Mouse (Mus musculus): Measurements from ENCODE around the gene Fbxo46. TPM values are rescaled to one million over a fixed set of nuclear protein-coding genes. Genes with fewer than 3 reads are reported as not detected.
"Not testable (repeated sequence)": the region's sequence is repeated elsewhere in the genome, so short reads cannot be mapped to it uniquely, and the experiment has no call there.

Gene Fbxo46
- total RNA-seq (2014; rRNA removed) (2.4 and 3.2 TPM in 2 replicates), polyA plus RNA-seq (2012; rRNA removed) (4.3 and 5.0 TPM in 2 replicates)

DNA sequence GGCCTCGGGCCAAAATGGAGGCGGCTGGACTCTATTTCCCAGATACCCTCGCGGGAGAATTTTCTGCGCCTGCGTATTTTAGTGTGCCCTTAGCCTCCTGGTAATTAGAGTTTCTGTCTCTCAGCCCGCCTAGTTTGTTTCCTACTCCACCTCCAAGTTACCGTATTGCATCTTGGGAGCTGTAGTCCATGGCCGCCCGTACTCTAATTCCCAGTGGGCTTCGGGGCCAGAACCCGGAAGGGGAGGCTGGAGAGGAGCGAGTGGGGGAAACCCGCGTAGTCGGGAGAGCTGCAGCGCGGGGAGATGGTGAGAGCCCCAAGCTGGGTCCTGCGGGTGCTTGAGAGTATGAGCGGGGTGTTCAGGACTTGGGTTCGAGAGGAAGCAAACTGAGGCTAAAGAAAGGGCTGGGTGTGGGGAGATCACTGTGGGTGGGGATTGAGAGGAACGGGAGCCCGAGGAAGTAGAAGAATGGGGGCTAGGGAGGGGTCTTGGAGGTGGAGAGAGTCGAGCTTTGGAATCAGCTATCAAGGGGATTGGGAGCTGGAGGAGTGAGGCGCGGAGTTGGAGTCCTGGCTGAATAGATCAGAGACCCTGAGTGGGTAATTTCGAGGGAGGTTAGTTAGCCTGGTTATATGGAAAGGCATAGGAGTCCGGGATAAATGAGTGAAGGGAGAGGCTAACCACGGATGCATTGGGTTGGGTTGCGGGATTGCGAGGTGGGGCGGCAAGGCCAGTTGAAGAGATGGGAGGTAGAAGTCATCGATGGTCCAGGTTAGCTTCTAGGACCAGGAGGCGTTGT, at the start of gene Fbxo46:
TSS of gene Fbxo46 (plus strand) at position 229 of the 799 bp plus-strand sequence.
- Histone ChIP-seq H3K79me2 (ENCODE audit: control insufficient read depth, insufficient read depth, low read length) (peaks cover 11% of the 10 kb centered on the region; the same call in 1 of the 2 replicates), H3K9ac (ENCODE audit: low read depth, low read length) (peak within 1 kb of the TSS; percentile 70), H3K4me3 (ENCODE audit: insufficient read depth, low read depth, low read length) (peak within 1 kb of the TSS; percentile 73), H3K4me1 (ENCODE audit: control insufficient read depth, insufficient read depth, low read length) (peaks cover 12% of the 10 kb centered on the region), H3K27ac (replicated peaks; ENCODE audit: insufficient read depth, low read depth, low read length) (peak within 1 kb of the TSS; percentile 41), H3K36me3 (ENCODE audit: control insufficient read depth, insufficient read depth, low read length) (no peaks in the 10 kb centered on the region), H3K27me3 (ENCODE audit: control insufficient read depth, insufficient read depth, low read length) (no peaks in the 10 kb centered on the region)
- TF ChIP-seq CTCF (IDR thresholded peaks at IDR 0.05; ENCODE audit: low read depth, low read length), result no peak
- TF ChIP-seq POLR2A (IDR thresholded peaks at IDR 0.05; ENCODE audit: extremely low read depth, insufficient read depth, low read length), result peak; percentile 77
- peak; percentile 95 for DNase-seq (ENCODE audit: extremely low read depth, low read depth, low spot score)
- WGBS, result 1% methylated on average over 34 of the region's 34 CpGs

DNA sequence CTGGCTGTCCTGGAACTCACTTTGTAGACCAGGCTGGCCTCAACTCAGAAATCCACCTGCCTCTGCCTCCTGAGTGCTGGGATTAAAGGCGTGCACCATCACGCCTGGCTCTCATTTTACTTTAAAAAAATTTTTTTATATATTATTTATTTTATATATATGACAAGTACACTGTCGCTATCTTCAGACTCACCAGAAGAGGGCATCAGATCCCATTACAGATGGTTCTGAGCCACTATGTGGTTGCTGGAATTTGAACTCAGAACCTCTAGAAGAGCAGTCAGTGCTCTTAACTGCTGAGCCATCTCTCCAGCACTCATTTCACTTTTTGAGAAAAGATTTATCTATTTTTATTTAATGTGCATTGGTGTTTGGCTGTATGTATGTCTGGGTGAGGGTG, 48.6 kb upstream of the Fbxo46 start:
- WGBS, result 54% methylated on average over 3 of the region's 3 CpGs
- not testable (repeated sequence) for H3K27ac ChIP-seq (replicated peaks; ENCODE audit: insufficient read depth, low read depth, low read length); H3K4me3 ChIP-seq (ENCODE audit: insufficient read depth, low read depth, low read length); H3K79me2 ChIP-seq (ENCODE audit: control insufficient read depth, insufficient read depth, low read length); H3K27me3 ChIP-seq (ENCODE audit: control insufficient read depth, insufficient read depth, low read length); DNase-seq (ENCODE audit: extremely low read depth, low read depth, low spot score); H3K36me3 ChIP-seq (ENCODE audit: control insufficient read depth, insufficient read depth, low read length); H3K9ac ChIP-seq (ENCODE audit: low read depth, low read length); H3K4me1 ChIP-seq (ENCODE audit: control insufficient read depth, insufficient read depth, low read length)

DNA sequence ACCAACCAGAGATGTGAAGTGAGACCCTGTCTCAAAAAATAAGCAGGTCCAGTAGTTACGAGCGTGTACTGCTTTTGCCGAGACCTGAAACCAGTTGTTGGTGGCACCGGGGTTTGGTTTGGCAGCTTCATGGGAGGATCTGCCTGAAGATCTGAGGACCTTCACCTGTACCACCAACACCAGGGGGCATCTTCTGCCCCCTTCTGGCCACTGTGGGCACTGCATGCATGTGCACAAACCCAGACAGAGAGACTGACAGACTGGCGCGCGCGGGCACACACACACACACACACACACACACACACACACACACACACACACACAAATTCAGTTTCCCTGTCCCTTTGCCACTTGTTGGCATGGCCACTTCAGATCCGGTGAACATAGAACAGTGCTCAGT, 46.2 kb upstream of the Fbxo46 start:
- TF ChIP-seq POLR2A (IDR thresholded peaks at IDR 0.05; ENCODE audit: extremely low read depth, insufficient read depth, low read length), result no peak
- peak; percentile 79 for TF ChIP-seq CTCF (IDR thresholded peaks at IDR 0.05; ENCODE audit: low read depth, low read length)
- DNase-seq (ENCODE audit: extremely low read depth, low read depth, low spot score), result no peak
- no peaks in the 10 kb centered on the region for H3K79me2 ChIP-seq (ENCODE audit: control insufficient read depth, insufficient read depth, low read length)
- H3K4me3 ChIP-seq (ENCODE audit: insufficient read depth, low read depth, low read length), result no peak overlapping the region
- H3K36me3 ChIP-seq (ENCODE audit: control insufficient read depth, insufficient read depth, low read length), result no peaks in the 10 kb centered on the region
- H3K27ac ChIP-seq (replicated peaks; ENCODE audit: insufficient read depth, low read depth, low read length), result no peak overlapping the region
- 86% methylated on average over 9 of the region's 9 CpGs for WGBS
- no peaks in the 10 kb centered on the region for H3K27me3 ChIP-seq (ENCODE audit: control insufficient read depth, insufficient read depth, low read length)
- no peak overlapping the region for H3K9ac ChIP-seq (ENCODE audit: low read depth, low read length)
- peaks cover 10% of the 10 kb centered on the region for H3K4me1 ChIP-seq (ENCODE audit: control insufficient read depth, insufficient read depth, low read length)

DNA sequence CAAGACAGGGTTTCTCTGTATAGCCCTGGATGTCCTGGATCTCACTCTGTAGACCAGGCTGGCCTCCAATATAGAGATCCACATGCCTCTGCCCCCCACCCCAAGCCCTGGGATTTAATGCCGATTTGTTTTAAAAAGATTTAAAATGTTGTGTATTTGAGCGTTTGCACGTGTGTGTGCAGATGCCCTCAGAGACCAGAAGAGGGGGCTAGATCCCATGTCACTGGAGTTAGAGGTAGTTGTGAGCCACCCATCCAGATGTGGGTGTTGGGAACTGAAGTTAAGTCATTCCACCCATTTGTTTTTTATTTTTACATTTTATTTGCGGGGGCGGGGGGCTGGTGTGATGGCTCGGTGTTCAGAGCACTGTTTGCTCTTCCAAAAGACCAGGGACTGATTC, 45.2 kb upstream of the Fbxo46 start:
- Histone ChIP-seq H3K9ac (ENCODE audit: low read depth, low read length) (no peak overlapping the region), H3K4me3 (ENCODE audit: insufficient read depth, low read depth, low read length) (no peak overlapping the region), H3K27ac (replicated peaks; ENCODE audit: insufficient read depth, low read depth, low read length) (no peak overlapping the region), H3K36me3 (ENCODE audit: control insufficient read depth, insufficient read depth, low read length) (no peaks in the 10 kb centered on the region), H3K79me2 (ENCODE audit: control insufficient read depth, insufficient read depth, low read length) (no peaks in the 10 kb centered on the region), H3K4me1 (ENCODE audit: control insufficient read depth, insufficient read depth, low read length) (peaks cover 10% of the 10 kb centered on the region), H3K27me3 (ENCODE audit: control insufficient read depth, insufficient read depth, low read length) (no peaks in the 10 kb centered on the region)
- DNase-seq (ENCODE audit: extremely low read depth, low read depth, low spot score), result no peak
- TF ChIP-seq CTCF (IDR thresholded peaks at IDR 0.05; ENCODE audit: low read depth, low read length) (no peak), POLR2A (IDR thresholded peaks at IDR 0.05; ENCODE audit: extremely low read depth, insufficient read depth, low read length) (no peak)
- 91% methylated on average over 6 of the region's 6 CpGs for WGBS

DNA sequence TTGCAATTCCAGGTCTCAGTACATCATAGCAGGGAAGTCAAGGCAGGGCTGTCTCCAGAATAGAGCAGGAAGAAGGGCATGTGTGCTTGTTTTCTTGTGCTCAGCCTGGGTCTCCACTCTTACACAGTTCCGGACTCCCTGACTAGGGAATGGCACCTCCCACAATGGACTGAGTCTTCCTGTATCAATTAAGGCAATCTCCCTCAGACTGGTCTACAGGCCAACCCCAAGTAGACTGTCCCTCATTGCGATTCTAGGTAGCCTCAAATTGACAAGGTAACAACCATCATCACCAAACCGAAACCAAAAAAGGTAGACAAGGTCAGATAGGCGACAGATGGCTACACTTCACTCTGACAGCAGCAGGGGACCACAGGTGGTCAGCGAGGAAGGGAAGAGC, 44.4 kb upstream of the Fbxo46 start:
- peaks cover 10% of the 10 kb centered on the region for H3K4me1 ChIP-seq (ENCODE audit: control insufficient read depth, insufficient read depth, low read length)

More for the DNA sequence above, 44.4 kb upstream of the Fbxo46 start:
- Histone ChIP-seq H3K27me3 (ENCODE audit: control insufficient read depth, insufficient read depth, low read length) (no peaks in the 10 kb centered on the region), H3K4me3 (ENCODE audit: insufficient read depth, low read depth, low read length) (no peak overlapping the region), H3K36me3 (ENCODE audit: control insufficient read depth, insufficient read depth, low read length) (no peaks in the 10 kb centered on the region), H3K79me2 (ENCODE audit: control insufficient read depth, insufficient read depth, low read length) (no peaks in the 10 kb centered on the region), H3K9ac (ENCODE audit: low read depth, low read length) (no peak overlapping the region), H3K27ac (replicated peaks; ENCODE audit: insufficient read depth, low read depth, low read length) (no peak overlapping the region)
- 62% methylated on average over 5 of the region's 5 CpGs for WGBS
- no peak for DNase-seq (ENCODE audit: extremely low read depth, low read depth, low spot score)
- no peak for TF ChIP-seq CTCF (IDR thresholded peaks at IDR 0.05; ENCODE audit: low read depth, low read length)
- no peak for TF ChIP-seq POLR2A (IDR thresholded peaks at IDR 0.05; ENCODE audit: extremely low read depth, insufficient read depth, low read length)
